Mouse (Mus musculus) adrenal gland, adult (tissue): ENCODE results near the gene Ccdc73.
"Not testable (repeated sequence)": the region's sequence is repeated elsewhere in the genome, so short reads cannot be mapped to it uniquely, and the experiment has no call there.

Experiments used
- DNase-seq, 2 experiments: peaks; one replicate each; pipeline ENCODE4 v3.0.0; 2022 to 2023; ENCODE audit warnings: low spot score in 1 of 2; ENCODE audit not compliant: inconsistent age in 2 of 2

Gene Ccdc73

DNA sequence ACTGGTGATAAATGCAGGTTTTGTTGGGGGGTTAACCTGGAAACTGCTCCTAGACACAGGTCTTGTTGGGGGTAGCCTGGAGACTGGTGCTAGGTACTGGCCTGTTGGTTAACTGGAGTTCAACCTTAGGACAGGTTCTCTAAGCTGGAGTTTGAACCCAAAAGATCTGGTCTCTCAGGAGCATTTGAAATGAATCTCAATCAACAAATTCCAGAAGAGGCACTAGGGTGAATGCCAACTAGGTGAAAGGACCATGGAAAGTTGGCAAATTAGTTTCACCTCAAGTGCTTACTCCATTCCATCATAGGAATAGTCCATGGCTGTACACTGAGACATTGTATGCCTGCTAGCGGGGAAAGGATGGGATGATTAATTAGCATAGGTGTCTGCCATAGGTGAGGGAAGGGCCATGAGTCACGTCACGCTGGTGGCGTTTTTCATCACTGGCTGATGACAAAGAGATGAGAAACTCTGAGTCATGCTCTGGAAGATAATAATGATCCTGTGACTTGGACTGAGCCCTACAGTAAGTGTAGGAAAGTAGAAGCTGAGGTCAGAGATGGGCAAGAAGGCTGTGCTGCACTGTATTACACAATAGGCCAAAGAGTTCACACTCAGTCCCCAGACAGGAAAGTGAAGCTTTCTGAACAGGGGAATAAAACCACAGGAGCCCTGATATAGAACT, 3.3 kb upstream of the Ccdc73 start:
- DNase-seq: peak; percentile 46 to 71

DNA sequence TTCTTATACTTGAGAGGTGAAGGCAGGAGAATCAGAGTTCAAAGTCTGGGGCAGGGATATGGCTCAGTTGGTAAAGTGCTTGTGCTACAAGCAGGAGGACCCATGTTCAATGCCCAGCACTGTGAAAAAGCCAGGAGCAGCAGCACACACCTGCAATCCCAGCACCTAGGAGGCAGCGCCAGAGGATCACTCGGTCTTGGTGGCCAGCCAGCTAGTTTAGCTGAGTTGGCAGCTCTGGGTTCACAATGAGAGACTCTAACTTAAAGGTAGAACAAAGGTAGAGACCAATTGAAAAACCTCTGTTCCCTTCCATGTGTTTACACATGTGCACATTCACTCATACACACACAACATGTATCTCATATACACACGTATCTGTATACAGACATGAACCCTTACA, 1.5 kb downstream of the Ccdc73 start:
- no peak for DNase-seq

DNA sequence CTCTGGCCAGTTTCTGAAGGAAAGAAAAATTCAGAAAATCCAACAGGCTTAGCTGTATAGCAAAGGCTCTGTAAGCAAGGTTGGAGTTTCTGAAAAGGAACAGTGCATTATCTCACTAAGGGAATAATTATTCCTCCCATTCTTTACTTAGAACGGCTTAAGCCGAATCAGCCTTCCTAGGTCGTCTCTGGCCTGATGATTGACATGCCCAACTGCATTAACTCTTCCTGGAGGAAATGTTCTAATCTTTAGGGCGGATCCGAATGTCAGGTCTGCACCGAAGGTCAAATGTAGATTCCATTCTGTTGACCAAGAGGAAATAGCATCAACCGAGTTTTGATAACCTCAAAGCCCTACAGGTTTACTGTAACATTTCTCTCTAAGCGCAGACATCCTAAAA, 11.2 kb downstream of the Ccdc73 start:
- no peak for DNase-seq

DNA sequence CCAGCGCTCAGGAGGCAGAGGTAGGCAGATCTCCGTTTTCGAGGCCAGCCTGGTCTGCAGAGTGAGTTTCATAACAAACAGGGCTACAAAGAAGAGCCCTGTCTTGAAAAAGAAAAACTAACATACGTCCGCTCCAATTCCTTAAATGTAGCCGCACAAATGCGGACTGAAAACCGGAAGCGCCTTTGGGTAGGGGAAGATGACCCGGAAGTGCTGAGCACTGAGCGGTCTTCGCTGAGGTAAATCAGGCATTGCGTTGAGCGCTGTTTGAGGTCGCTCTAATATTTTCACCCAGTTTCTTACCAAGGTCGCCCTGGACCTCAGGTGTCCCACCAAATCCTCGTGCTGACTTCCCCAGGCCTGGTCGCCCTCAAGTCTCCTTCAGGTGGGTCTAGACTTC, 18.5 kb downstream of the Ccdc73 start:
- DNase-seq: no peak

DNA sequence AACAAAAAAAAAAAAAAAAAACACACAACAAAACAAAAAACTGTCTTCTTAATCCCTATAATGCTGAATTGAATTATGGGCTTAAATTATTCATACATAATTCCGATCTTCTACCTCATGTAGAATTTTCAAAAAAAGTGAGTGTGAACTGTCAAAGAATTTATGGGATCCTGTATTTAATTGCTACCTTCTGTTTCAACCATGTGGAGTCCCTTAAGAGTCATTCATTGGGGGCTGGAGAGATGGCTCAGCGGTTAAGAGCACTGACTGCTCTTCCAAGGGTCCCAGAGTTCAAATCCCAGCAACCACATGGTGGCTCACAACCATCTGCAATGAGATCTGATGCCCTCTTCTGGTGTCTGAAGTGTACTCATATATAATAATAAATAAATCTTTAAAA, 19.7 kb downstream of the Ccdc73 start:
- not testable (repeated sequence) for DNase-seq

DNA sequence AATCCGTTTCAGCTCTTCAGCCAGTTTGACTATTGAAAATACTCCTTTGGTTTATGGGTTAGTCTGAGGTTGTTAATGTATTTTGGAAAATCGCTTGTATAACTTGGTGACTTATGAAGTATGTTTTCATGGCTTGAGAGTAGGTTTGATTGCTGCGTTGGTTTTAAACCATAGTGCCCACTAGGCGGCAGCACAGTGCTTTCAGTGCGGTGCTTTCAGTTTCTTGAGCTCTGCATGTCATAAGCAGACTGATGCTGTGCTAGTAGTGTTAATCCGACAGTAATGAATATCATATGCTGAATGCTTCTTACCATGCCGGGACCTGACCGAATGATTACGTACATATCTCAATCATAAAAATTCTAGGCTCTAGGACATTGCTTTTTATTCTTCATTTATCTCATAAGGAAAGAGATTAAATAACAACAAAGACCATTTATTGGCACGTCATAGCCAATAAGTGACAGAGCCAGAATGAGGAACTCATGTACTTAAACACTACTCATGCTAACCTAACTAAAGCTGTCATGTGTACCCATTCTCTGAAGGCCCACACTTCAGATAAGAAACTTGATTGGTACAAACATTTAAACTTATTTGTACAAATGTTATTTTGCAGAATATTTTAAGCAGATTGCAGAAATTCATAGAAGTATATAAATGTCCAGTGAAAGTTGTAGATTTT, 20.4 kb downstream of the Ccdc73 start:
- peak; percentile 71 to 92 for DNase-seq

DNA sequence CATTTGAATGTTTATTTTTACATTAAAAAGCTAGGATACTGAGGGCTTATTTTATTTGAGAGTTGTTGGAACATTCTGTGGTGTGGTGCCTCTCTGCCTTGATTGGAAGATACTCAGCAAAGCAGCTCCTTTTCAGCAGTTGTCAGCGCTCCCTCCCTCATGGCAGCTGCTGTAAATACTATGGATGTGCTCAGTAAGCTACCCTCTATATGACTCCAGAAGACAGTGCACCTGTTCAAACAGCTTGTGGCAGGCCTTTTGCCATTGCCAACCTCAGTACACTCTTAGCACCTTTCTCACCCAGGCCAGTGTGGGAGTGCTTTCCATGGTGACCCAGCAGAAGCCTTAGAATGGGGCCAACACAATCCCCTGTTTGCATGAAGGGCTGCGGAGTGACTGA, 32.4 kb downstream of the Ccdc73 start:
- DNase-seq: no peak

DNA sequence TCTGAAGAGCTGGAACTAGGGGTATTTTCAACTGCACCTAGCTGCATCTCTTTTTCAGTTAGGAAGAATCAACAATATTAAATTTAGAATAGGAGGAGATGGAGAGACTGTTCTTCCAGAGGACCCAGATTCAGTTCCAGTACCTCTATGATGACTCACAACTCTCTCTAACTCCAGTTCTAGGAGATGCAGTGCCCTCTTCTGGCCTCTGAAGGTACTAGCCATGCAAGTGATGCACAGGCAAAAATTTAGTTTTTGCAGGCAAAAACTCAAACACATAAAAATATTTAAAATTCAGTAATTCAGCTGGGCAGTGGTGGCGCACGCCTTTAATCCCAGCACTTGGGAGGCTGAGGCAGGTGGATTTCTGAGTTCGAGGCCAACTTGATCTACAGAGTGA, 48.1 kb downstream of the Ccdc73 start:
- DNase-seq: no peak

DNA sequence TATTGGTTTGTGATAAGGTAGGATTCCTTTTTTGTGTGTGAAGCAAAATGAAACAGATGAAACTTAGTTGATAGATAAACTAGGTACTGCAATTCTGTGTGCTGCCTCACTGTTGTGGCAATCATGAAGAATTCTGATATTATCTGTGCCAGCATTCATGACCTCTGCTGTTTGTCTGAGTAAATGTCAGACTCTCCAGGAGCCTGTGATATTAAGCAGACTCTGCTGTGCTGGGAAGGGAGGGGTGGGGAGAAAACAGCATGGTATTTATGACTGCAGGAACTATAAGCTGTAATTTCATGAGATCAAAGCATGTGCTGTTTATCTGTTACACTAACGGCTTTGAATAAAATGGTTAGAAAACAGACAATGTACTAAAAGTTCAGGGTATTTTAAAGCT, 96.9 kb downstream of the Ccdc73 start:
- DNase-seq: peak in 1 of 2 experiments; percentile 22

DNA sequence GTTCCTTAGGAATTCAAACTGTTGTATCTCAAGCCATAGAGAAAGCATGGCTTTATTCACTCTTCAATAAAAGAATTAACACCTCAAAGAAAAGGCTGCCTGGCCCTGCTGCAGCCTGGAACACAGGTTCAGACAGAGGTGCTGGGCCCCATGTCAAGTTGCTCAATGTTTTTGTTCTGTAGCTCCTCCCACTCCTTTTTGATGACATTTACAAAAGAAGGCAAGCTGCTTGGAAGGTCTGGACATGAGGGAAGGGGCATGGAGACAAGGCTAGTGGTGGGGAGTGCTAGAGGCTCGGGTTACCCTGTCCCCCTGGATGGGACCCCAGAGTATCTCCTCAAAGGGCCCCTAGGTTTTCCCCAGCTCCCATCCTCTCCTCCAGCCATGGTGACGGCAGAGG, 114.1 kb downstream of the Ccdc73 start:
- DNase-seq: no peak

DNA sequence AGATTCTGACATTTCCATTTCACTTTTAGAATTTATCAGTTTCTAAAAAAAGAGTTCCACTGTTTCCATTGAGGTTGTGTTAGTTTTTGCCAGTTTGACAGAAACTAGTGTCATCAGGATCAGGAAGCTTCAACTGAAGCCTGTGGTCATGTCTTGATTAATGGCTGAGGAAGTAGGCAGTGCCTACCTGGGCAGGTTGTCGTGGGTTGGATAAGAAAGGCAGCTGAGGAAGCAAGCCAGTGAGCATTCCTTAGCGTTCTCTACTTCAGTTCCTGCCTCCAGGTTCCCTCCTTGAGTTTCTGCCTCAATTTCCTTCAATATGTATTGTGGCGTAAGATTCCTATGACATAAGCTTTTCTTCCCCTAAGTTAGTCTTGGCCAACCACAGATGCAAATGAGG, 118.2 kb downstream of the Ccdc73 start:
- DNase-seq: no peak

DNA sequence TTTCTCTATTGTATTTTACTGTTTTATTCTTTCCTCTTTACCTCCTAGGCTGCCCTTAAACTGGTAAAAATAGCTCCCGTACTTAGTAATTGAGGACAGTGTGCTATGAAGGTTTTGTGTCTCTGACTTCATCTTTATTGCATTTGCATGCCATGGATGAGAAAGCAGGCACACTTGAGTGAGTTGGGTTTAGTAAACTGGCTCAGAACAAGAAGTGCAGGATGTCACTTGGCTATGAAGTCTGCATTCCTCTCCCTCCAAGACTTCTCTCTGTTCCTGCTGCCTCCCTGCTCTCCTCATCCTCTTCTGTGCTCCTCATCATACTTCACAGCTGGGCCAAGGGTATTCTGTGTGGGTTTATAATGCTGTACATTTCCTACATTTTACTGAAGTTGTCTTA, 121.4 kb downstream of the Ccdc73 start:
- no peak for DNase-seq

DNA sequence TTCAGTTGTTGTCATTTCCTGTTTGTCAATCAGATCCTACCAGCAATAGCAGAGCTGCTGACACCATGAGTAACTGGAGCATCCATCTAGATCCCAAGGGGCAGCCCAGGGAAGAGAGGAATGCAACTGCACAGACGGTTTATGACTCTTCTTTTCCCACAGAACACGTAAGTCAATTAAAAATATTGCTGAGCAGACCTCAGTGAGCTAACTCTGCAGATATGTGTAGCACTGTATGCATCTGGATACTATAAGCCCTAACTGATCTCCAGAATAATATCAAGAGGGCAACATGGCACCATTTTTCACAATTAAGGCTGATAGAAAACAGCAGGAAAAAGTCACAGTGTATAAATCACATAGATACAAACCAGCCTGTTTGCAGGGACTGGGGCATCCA, 126.8 kb downstream of the Ccdc73 start:
- DNase-seq: no peak

DNA sequence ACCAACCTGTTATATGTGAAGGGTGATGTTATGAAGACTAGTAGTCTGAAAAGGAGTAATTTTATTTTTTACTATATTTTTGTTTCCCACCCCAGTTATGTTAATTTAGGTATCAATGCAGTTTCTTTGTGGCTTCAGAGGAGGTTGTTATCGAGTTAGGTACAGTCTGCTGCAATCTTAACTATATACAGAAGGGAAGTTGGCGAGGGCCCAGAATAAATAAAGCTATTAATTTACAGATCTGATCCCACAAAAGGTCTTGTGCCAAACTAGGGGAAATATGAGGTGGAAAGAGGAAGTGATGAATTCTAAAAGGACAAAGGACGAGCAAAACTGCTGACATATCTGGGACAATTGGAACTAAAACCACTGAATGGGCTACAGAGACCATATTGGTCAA, 128.6 kb downstream of the Ccdc73 start:
- DNase-seq: no peak

DNA sequence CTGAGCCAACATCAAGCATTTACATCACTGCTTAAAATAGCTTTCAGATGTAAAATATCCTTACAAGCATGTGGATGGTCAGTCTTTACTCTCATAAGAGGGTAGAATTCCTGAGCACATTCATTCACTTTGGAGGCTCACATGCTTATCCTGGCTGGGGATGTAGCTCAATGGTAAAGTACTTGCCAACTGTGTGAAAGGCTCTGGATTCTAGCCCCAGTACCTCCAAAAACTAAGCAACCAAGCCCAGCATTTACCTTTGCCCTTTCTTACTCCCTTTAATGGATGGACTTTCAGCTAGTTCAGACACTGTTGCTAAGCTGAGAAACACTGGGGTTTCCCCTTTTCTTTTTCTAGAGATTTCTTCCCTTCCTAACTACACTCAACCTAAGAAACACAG, 139.6 kb downstream of the Ccdc73 start:
- no peak for DNase-seq

DNA sequence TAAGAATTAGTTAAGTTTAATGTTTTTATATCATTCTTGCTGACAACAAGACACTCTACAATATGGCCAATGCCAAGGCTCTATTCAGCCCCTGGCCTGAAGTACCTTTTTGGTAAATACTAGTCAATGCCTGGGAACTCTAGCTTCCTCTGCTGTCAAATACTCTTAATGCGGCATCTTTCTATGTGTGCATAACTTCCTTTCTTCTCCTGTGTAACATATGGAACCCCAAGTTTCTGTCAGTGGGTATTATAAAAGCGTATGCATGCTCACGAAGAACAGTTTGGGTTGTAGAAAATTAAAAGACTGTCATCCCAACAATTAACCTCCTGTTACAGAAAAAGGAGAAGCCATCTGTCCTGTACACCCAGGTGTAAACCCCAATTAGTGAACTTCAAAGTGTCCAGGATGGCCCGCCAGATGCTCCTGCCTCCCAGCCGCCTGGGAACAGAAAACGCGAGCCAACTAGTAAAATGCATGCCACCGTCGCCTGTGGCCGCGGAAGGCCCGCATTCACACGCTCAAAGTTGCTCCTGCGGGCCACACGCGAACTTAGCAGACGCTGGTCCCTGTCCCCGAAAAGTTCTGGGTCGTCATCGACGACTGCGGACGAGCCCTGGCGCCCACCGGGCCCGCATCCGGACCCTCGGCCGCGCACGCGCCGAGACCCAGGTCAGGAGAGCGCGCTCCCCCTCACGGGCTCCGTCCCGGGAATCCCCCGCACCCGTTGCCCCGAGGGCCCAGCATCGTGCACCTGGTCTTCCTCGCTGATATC, 148.8 kb downstream of the Ccdc73 start:
- no peak for DNase-seq

DNA sequence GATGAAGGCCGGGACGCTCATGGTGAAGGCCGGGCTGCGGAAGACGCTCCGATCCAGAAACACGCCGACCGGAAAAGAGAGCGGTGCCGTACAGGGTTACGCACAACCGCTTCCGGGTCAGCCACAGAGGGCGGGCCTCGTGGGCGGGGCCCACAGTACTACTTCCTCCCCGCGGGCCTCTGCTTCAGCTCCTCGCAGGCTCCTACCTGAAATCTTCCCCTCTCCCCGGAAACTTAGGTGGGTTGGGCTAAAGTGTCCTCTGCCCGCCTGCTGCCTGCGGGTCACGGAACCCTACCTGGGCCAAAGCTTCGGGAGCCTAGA, 149.3 kb downstream of the Ccdc73 start, which contains the start of gene Eif3m:
Gene Eif3m, minus strand, starts transcription at position 114 of the 321 bp plus-strand sequence.
- peak; percentile 95 to 98 for DNase-seq

DNA sequence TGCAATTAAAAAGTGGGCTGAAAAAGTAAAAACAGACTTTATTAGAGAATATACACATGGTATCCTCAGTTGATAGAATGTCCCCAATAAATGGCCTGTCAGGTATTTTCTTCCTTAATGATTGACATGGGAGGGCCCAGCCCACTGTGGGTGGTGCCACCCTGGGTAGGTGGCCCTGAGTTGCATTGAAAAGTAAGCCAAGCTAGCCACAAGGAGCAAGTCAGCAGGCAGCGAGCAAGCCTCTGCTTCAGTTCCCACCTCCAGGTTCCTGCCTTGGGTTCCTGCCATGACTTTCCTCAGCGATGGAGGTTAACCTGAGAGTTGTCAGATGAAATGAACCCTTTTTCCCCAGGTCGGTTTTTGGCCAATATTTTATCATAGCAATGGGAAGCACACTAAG, 150.2 kb downstream of the Ccdc73 start:
- DNase-seq: no peak

DNA sequence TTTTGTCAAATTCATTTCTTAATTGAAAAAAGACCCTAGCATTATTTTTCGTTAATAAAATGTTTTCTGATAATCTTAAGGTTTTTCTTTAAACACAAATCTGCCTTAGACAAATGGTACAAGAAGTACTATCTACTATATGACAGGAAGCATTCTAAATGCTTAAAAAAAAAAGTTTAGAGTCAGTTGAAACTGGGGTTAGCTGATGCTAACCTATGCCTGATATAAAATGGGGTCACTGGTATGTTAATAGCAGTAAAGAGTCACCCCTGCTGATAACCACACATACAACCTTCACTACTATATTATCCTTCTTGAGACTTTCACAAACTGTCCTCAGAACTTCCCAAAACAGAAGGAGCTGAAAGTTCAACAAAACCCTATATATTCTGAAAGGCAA, 151.9 kb downstream of the Ccdc73 start:
- DNase-seq: no peak

DNA sequence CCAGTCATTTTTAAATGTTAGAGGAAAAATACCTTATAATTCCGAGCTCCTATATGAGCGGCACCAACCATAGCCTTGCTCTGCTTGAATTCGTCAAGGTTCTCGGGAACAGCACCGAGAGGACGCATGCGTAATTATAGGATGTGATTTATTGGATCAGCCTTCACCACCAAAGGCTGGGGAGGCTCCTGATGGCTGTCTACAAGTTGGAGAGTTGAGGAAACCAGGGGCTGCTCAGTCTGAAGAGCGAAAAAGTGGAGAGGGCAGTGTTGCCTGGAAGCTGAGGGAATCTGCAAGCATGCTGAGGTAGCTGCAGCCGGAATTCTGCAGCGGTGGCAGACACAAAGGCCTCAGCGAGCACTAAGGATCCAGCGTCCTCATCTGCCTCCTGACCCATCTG, 153.7 kb downstream of the Ccdc73 start:
- DNase-seq: peak; percentile 60 to 88

DNA sequence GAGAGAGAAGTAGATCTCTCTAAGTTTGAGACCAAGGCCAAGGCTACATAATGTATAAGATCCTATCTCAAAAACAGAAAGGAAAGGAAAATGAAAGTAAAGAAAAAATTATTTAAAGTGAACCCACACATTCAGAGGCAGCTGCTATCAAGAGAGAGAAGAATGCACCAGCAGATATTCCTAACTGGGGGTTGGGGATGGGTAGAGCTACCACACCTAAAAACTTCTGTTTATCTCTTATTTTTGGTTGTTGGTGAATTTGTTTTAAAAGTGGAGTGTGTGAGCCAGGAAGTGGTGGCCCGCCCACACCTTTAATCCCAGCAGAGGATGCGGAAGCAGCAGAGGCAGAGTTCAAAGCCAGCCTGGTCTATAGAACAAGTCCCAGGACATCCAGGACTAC, 154.2 kb downstream of the Ccdc73 start:
- DNase-seq: no peak

DNA sequence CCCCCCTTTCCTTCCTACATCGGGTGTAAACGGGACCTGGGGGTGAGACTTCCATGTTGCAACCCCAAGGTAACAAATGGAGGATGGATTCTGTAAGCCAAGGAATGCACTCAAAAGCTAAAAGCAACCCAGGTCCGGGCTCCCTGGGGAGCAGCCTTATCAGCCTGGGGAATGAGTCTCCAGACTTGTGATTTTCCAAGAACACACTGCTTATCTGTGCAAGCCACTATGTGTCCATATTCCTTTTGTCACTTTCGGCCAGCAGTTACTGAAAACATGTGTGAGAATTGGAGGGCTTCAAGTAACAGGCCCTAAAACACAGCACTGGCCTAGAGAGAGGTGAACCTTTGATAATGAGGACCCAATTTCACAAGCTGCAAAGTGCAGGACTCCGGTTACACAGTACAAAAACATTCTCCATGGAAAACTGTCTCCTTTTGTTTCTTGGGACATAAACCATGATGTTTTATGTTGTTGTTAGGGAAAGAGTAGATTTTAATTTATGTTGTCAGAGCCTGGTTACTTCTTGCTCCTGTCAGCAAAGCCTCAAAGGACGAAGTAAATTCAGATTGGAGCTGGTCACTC, 155.5 kb downstream of the Ccdc73 start:
- DNase-seq: no peak
